Mouse (Mus musculus) ES-Bruce4 (cell line): ENCODE measurements around the gene Psma4. TPM values are rescaled to one million over a fixed set of nuclear protein-coding genes. Genes with fewer than 3 reads are reported as not detected.

ENCODE experiments used
- H3K27ac ChIP-seq: 2 replicates; pipeline ENCODE4 v1.5.1; 2012; ENCODE audit warnings: low read length, inconsistent platforms; ENCODE audit not compliant: insufficient read depth
- H3K27me3 ChIP-seq: 2 replicates; pipeline ENCODE4 v1.6.1; 2012; ENCODE audit warnings: mild to moderate bottlenecking, low read length, inconsistent platforms; ENCODE audit not compliant: control insufficient read depth, poor library complexity, insufficient read depth, severe bottlenecking
- H3K36me3 ChIP-seq: 2 replicates; pipeline ENCODE4 v1.6.1; 2012; ENCODE audit warnings: inconsistent platforms, mild to moderate bottlenecking, low read length, moderate library complexity; ENCODE audit not compliant: control insufficient read depth, poor library complexity, insufficient read depth, severe bottlenecking
- H3K4me1 ChIP-seq: one replicate; pipeline ENCODE4 v1.8.1; 2011; ENCODE audit warnings: low read length; ENCODE audit not compliant: control insufficient read depth, insufficient read depth
- H3K4me3 ChIP-seq: 2 replicates; pipeline ENCODE4 v1.5.1; 2011; ENCODE audit warnings: low read depth, mild to moderate bottlenecking, low read length
- H3K9ac ChIP-seq: 2 replicates; pipeline ENCODE4 v1.6.1; 2012; ENCODE audit warnings: low read depth, mild to moderate bottlenecking, inconsistent platforms; ENCODE audit not compliant: poor library complexity, severe bottlenecking
- H3K9me3 ChIP-seq: replicated peaks from 2 replicates; pipeline ENCODE4 v1.6.1; 2012; ENCODE audit warnings: mild to moderate bottlenecking, low read length, inconsistent platforms; ENCODE audit not compliant: control insufficient read depth, poor library complexity, insufficient read depth, severe bottlenecking
- CTCF ChIP-seq: IDR thresholded peaks from one replicate; pipeline ENCODE4 v1.8.1; 2011; ENCODE audit warnings: low read depth, low read length
- EP300 ChIP-seq: IDR thresholded peaks from 2 replicates; pipeline ENCODE4 v1.6.1; 2011; ENCODE audit warnings: low read depth, low read length; ENCODE audit not compliant: insufficient read depth
- POLR2A ChIP-seq: IDR thresholded peaks from one replicate; pipeline ENCODE4 v1.8.1; 2011; ENCODE audit warnings: low read length; ENCODE audit not compliant: insufficient read depth
- polyA plus RNA-seq: library from polyadenylated mRNA; stranded (reverse); fragments of >200 nt; gene quantifications from 2 replicates; pipeline ENCODE4 v1.2.4, GENCODE M21; 2011; ENCODE audit warnings: low read depth; ENCODE audit not compliant: missing spikeins, insufficient read depth, insufficient read length

Psma4 gene
- polyA plus RNA-seq, 1 experiment: 320 TPM

GRCm38 (mm10) chr9:54994381-54994780, 43.8 kb downstream of the Psma4 start:
- Histone ChIP-seq H3K4me3 (no peak overlapping the region), H3K27ac (no peak overlapping the region)
- TF ChIP-seq EP300 (no peak), POLR2A (no peak), CTCF (no peak)

GRCm38 (mm10) chr9:54995645-54996044, 45.1 kb downstream of the Psma4 start:
- TF ChIP-seq POLR2A (no peak), EP300 (no peak), CTCF (no peak)
- Histone ChIP-seq H3K27ac (no peak overlapping the region), H3K9ac (no peak overlapping the region), H3K9me3 (no peaks in the 10 kb centered on the region), H3K4me1 (no peaks in the 10 kb centered on the region), H3K36me3 (no peaks in the 10 kb centered on the region), H3K4me3 (no peak overlapping the region), H3K27me3 (no peaks in the 10 kb centered on the region)

More at GRCm38 (mm10) chr9:54994381-54994780, 43.8 kb downstream of the Psma4 start:
- Histone ChIP-seq H3K36me3 (no peaks in the 10 kb centered on the region), H3K9ac (no peak overlapping the region), H3K27me3 (no peaks in the 10 kb centered on the region), H3K4me1 (no peaks in the 10 kb centered on the region), H3K9me3 (no peaks in the 10 kb centered on the region)

DNA sequence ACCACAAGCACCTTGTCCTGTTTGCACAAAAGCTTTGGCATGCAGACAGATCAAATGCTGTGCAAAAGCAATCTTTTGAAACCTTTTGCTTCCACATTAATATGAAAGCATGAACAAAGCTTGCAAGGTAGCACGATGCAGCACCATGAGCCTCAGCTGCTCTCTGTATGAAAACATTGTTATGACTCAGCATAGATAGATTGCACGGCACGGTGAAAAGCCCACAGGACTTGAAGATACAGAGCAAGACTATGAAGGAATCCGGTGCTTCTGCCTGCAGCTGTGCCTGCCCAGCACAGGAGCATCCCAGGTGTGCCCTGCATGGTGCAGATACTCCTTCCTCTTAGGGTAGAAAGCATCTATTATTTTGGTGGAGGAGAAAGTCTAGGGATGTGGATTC, 53.0 kb downstream of the Psma4 start:
- TF ChIP-seq CTCF (no peak), EP300 (no peak), POLR2A (no peak)
- Histone ChIP-seq H3K9ac (no peak overlapping the region), H3K27me3 (no peaks in the 10 kb centered on the region), H3K4me3 (no peak overlapping the region), H3K9me3 (no peaks in the 10 kb centered on the region), H3K27ac (no peak overlapping the region), H3K4me1 (no peaks in the 10 kb centered on the region), H3K36me3 (no peaks in the 10 kb centered on the region)

Other genes with a start within 250 kb of the Psma4 start
- gene Wdr61, start 216.3 kb upstream of the Psma4 start, polyA plus RNA-seq: 108 and 109 TPM in 2 replicates
- gene Crabp1, start 186.0 kb upstream of the Psma4 start, polyA plus RNA-seq: 13.5 and 21.8 TPM in 2 replicates
- 114 and 126 TPM in 2 replicates for gene Ireb2, start 87.0 kb upstream of the Psma4 start, polyA plus RNA-seq
- 5.2 and 5.5 TPM in 2 replicates for gene Hykk, start 33.5 kb upstream of the Psma4 start, polyA plus RNA-seq
- gene AY074887, start 208 bp downstream of the Psma4 start, polyA plus RNA-seq: 6.2 and 7.7 TPM in 2 replicates
- 0.55 and 1.2 TPM in 2 replicates for gene Chrna5, start 30.1 kb downstream of the Psma4 start, polyA plus RNA-seq
- not detected in 2 replicates for gene Chrna3, start 75.8 kb downstream of the Psma4 start, polyA plus RNA-seq
- 0.79 and 1.8 TPM in 2 replicates for gene Chrnb4, start 98.0 kb downstream of the Psma4 start, polyA plus RNA-seq
- 59.6 and 72.4 TPM in 2 replicates for gene Ube2q2, start 198.1 kb downstream of the Psma4 start, polyA plus RNA-seq